Mouse (Mus musculus) CD4-positive, CD25-positive, alpha-beta regulatory T cell, adult 4 months (primary cell): ENCODE data around the gene Olfr1450. TPM values are rescaled to one million over a fixed set of nuclear protein-coding genes. Genes with fewer than 3 reads are reported as not detected.
"Not testable (repeated sequence)": the region's sequence is repeated elsewhere in the genome, so short reads cannot be mapped to it uniquely, and the experiment has no call there.

Source experiments
- ATAC-seq: one replicate; pipeline ENCODE4 v1.8.0; 2017
- polyA plus RNA-seq, 2 experiments: library from polyadenylated mRNA; unstranded; fragments of 100-300 nt; shearing (Covaris generic); gene quantifications; one replicate each; pipeline ENCODE4 v1.2.1; 2017

Olfr1450 gene
- polyA plus RNA-seq, result not detected

DNA sequence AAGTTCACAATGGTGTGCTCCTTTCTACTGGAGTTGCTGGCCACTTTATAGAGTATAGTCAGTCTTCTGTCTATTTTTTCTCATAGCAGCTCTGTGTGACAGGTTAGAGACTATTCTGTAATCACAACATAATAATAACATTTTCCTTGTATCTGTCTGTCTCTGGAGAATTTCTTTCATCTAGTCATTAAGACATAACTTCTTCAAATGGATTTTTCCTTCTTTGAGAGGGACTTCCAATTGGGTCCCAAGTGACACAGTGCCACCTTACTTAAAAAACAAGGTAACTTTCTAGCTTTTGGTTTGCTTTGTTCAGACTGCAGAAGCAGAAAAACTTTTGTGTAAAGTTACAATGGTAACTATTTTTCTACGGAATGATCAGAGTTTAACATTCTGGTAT, at the start of gene Olfr1450:
Gene Olfr1450, plus strand, starts transcription at position 301 of the 400 bp plus-strand sequence.
- ATAC-seq, result no peak

GRCm38 (mm10) chr19:12903643-12904042, 46.4 kb upstream of the Olfr1450 start, which contains the start of gene Olfr1447:
Gene Olfr1447, minus strand, starts transcription at chr19:12903743.
- no peak for ATAC-seq

GRCm38 (mm10) chr19:12924319-12924718, 25.7 kb upstream of the Olfr1450 start, which contains the start of gene Olfr1448:
Gene Olfr1448, minus strand, starts transcription at chr19:12924419.
- ATAC-seq, result no peak

GRCm38 (mm10) chr19:12930540-12930939, 19.5 kb upstream of the Olfr1450 start, which contains the start of gene Olfr1449:
Gene Olfr1449, plus strand, starts transcription at chr19:12930840.
- ATAC-seq, result no peak

DNA sequence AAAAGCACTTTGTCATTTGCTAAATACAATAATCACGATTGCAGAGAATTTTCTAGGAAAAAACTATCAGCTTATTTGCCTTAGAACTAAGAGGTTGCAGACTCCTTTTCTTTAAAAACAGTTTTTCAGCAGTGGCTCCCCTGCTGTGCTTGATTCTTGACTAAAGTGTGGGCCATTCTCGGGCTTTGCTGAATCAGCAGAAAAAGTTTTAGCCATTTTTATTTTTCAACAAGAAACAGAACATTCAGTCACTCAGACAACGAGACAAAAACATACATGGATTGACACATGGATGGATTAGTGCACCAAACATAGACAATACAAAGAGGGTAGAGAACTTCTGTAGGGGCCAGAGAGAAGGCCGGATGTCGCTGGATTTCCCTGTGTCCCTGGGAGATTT, 20.0 kb downstream of the Olfr1450 start:
- ATAC-seq, result not testable (repeated sequence)

- ATAC-seq, result not testable (repeated sequence)
Observed at GRCm38 (mm10) chr19:12992316-12992715, 42.3 kb downstream of the Olfr1450 start.

DNA sequence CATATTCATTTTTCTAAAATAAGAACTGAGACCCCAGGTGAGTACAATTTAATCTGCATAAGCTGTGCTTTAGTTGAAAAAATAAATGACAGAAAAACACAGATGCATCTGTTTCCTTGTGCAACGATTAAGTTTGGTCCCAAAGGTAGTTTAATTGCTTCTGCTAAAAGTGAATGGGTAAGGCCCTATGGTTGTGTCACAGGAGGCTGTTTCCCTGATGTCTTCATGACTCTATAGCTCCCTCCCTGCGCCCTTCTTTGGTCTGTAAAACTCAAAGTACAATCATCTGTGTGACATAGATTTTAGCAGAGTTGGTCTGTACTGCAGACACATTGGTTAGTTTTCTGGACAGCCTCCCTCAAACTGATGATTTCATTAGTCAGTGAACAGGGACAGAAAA, 44.7 kb downstream of the Olfr1450 start, which contains the start of gene Olfr1451:
Gene Olfr1451, plus strand, starts transcription at position 301 of the 400 bp plus-strand sequence.
- no peak for ATAC-seq

Other genes starting within 250 kb of the Olfr1450 start
- 1 to 10 TPM; 2.9 to 3.4 TPM for gene Cntf, start 184.6 kb upstream of the Olfr1450 start, polyA plus RNA-seq
- 10 to 100 TPM; 21.2 to 22.9 TPM for gene Zfp91, start 154.1 kb upstream of the Olfr1450 start, polyA plus RNA-seq
- gene Lpxn, start 154.1 kb upstream of the Olfr1450 start, polyA plus RNA-seq, result 100 to 1,000 TPM; 220 to 255 TPM
- gene Gm5244, start 103.6 kb upstream of the Olfr1450 start, polyA plus RNA-seq, result 1 to 10 TPM in 1 of 2 experiments, not detected in 1; 1.0 TPM
- under 1 TPM; 0.33 to 0.44 TPM for gene Olfr1444, start 93.0 kb upstream of the Olfr1450 start, polyA plus RNA-seq
- gene Olfr1445, start 66.4 kb upstream of the Olfr1450 start, polyA plus RNA-seq, result not detected
- not detected for gene Olfr1446, start 56.7 kb upstream of the Olfr1450 start, polyA plus RNA-seq
- not detected for gene Olfr1447, start 46.5 kb upstream of the Olfr1450 start, polyA plus RNA-seq
- gene Olfr1448, start 25.8 kb upstream of the Olfr1450 start, polyA plus RNA-seq, result not detected
- not detected for gene Olfr1449, start 19.4 kb upstream of the Olfr1450 start, polyA plus RNA-seq
- under 1 TPM in 1 of 2 experiments, not detected in 1; 0.44 TPM for gene Olfr1451, start 44.8 kb downstream of the Olfr1450 start, polyA plus RNA-seq
- gene Olfr1453, start 78.1 kb downstream of the Olfr1450 start, polyA plus RNA-seq, result not detected
- gene Olfr1454, start 110.4 kb downstream of the Olfr1450 start, polyA plus RNA-seq, result not detected
- not detected for gene Olfr1457, start 147.6 kb downstream of the Olfr1450 start, polyA plus RNA-seq
- gene Olfr1458, start 156.5 kb downstream of the Olfr1450 start, polyA plus RNA-seq, result not detected
- under 1 TPM in 1 of 2 experiments, not detected in 1; 0.05 TPM for gene Olfr1459, start 199.3 kb downstream of the Olfr1450 start, polyA plus RNA-seq
- not detected for gene Olfr1461, start 212.7 kb downstream of the Olfr1450 start, polyA plus RNA-seq
- not detected for gene Olfr1462, start 235.5 kb downstream of the Olfr1450 start, polyA plus RNA-seq